Mouse (Mus musculus): Measurements from ENCODE around the gene Xkr7.

Xkr7 gene

DNA sequence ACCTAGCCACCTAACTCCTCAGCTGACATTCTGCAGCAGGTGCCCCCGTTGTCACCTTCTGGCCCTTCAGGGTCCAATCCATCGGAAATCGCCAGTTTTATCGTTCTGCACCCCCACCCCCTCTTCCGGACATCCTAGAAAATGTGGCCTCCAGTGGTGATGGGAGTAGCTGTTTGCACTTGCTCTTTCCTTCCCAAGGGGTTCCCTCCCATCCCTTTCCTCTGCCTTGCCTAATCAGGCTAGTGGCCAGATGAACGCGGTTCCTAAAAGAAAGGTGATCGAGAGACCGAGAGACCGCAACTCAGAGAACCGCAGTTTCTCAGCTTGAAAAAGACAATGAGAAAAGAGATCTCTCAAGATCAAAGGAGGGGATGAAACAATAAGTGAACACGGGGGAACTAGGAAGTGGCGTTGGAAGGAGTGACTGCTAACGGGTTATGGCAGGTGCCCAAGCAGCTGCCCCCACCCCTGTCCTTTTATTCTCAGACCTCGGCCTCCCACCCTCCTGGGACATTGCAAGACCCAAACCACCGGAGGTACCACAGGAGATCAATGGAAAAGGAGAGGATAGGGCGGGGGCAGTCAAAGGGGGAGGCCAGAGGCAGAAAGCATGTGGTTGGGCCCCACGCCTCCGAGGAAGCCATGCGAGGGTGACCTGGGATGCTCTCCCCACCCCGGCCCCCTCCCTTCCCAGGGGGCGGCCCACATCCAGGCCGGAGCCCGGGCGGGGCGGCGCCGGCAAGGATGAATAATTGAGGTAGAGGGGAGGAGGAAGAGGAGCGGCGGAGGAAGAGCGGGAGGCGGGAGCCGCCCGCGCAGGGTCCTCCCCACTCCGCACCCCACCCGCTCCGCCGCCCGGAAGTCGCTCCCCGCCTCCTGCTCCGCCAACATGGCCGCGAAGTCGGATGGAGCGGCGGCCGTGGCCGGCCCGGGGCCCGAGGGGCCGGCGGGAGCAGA, at the start of gene Xkr7:
Gene Xkr7 (plus strand): TSS at position 727 of the 957 bp plus-strand sequence.
- DNase-seq: no peak

DNA sequence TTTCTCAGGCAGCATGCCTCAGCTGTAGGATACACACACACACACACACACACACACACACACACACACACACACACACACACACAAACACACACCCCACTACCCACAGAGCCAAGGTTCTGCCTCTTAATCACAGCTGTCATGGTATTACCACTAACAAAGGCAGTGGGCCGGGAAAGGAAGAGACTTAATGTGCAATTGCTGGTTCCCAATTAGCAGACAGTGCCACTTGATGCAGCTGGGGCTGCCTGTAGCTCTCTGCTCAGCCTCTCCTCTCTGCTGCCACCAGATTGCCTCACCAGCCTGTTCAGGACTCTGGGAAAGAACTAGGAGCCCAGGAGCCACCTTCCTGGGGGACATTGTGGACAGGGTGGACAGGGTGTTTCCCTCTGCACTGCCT, 46.1 kb upstream of the Xkr7 start:
- DNase-seq: no peak

DNA sequence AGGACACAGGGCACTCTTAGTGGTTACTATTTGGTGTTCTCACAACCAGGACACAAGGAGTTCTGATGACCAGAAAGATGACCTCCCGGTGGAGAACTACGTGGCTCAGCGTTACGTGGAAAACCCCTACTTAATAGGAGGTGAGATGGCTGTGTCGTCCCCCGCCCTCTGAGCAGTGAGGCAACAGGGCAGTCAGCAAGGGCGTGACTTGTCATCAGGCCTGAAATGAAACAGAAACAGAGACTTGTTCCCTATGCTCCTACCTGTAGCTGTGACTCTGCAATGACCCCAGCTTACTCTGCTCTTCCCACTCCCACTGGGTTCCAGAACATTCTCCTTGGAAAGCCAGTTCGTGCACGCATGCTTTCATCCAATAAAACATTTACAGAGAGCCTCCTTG, 40.1 kb upstream of the Xkr7 start:
- DNase-seq: no peak

DNA sequence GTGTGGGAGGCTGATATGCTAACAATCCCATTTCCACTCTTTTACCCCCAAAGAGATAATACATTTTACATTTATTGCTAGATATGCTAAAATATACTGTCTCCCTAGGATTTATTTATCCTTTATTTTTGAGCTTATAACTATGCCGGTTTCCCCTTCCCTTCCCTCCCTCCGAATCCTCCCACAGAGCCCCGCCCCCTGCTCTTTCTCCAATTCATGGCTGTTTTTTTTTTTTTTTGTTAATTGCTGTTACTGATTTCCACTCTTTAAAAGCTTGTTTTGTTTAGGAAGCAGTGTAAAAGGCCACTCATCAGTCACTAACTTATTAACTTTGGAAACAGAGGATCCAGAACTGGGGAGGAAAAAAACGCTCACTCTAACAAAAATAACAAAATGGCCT, 34.6 kb upstream of the Xkr7 start:
- DNase-seq: no peak

DNA sequence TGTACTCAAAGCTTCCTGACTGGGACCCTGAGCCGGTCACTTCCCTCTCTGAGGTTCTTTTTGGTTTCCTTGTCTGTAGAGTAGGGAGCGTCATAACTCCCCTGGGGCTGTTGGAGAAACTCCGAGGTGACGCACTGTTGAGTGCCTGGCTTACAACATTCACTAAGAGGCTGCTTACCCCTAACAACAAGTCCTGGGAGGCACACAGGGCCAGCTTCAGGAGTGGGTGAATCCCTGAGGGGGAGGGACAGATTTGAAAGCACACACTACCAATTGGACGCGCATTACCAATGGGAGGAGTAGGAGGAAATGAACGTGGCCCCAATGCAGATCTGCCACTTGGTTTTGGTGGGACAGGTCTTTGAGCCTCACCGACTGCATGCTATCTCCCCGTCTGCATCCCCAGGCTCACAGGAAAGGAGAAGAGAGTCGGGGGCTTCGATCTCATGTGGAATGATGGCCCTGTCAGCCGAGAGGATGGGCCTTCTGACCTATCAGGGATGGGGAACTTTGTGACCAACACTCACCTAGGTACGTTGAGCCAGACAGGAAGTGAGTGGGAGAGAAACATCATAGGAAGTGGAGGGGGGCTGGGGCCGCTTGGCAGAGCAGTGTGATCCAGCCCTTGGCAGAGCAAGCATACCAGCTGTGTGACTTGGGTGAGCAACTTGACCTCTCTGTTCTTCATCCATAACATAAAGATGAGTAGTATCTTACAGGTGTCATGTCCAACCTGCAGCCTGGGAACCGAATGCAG, 29.0 kb upstream of the Xkr7 start:
- no peak for DNase-seq

DNA sequence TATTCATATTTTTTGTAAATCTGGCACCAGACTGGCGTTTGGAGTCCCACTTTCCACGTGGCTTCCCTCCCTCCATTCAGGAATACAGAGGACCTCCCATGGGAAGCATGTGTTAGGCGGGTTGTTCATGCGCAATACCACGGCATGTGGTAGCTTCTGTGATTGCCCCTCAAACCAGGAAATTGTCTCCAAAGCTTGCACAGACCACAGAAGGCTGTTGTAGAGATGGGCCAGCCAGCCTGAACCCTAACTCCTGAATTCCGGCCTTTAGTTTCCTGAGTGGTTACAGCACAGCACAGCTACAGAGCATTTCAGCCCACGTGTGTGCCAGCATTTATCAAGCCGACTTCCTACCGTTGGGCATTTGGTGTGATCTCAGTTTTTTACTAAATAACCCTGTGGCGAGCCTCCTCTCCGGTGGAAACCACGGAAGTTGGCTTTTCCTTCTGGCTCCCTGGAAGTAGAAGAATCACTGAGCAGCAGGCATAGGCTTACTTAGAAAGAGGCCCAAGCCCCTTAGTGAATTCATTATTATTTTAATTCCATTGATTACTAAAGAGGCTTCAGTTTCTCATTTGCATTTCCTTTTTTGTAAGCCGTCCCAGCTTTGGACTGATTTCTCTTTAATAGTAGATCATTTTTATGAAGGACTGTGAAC, 27.8 kb upstream of the Xkr7 start:
- DNase-seq: no peak

DNA sequence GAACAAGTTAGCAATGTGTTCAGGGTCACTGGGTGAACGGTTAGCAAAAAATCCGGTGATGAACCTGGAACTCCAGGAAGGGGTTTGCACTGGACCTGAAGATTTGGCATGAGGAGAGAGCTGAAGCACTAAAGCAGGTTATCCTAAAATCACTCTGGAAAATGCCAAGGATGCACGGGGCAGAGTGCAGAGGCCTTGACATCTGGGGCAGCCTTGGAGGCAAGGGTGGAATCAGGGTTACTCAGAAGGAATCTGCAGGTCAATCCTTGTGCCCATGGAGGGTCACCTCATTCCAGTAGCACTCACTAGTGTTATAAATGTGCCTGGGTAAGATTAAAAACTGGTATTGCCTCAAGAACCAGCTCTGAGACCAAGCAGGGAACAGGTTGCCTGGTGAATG, 25.7 kb upstream of the Xkr7 start:
- no peak for DNase-seq

DNA sequence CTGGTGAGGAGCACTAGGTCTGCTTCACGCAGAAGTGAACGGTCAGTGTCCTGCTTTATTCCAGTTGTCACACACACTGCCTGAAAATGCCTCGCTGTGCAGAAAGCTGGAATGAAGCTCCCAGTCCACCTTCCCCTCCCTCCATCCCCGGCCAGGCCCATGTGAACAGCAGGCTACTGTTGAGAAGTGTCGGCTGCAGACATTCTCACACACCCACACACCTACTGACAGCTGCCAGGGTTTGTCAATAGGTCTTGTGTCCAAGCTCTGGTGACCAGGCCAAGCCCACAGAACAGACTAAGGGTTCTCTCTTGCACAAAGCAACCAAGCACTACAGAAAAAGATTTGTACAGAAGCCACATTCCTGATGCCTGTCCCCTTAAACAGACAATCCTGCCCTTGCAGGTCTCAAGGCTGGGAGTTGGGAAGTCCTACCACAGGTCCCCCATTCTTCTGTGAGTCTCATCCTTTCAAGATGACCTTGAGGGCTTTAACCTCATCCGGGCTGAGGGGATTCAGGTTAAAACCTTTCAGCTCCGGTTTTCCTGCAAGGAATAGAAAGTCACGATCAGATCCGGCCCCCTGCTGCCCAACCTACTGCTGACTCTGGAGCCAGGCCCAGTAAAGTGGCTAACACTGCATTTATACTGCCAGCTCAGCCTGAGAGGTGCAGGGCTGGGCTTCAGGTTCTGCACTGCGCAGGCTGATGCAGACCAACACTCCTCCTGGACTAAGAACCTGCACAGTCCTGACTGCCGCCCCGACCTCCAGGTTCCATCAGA, 22.3 kb upstream of the Xkr7 start:
- no peak for DNase-seq

DNA sequence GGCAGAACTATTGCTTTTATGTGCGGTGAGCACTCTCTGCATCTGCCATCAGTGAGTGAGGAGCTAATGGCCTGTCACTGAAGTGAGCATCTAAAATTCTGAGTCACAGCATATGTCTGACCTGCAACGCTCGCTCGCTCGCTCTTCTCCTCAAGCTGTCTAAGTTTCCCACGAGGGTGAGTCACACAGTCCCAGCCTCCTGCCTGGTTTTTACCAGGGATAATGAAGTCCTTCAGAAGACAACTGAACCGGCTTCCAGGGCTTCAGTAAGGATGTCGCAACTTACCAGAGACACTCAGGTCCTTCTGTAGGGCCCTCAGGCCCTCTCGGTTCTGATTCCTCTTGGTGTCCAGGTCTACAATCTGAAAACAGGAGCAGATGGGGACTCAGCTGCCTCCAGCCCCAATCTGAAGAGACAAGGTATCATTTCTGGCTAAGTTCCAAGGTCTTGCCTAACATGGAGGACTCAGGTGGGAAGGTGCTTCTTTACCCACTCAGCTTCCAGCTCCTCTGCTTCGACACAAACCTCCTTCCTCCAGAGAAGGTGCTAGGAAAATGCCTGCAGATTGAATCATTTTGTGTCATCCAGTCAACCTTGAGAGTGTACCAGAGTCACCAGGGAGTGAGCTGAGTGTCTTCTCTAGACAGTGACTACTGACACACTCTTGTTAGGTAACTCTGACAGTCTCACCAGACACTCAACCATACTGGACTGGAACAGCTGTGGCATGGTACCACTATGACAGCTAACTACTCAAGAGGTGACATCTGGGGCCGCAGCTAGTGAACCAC, 17.7 kb upstream of the Xkr7 start:
- no peak for DNase-seq

DNA sequence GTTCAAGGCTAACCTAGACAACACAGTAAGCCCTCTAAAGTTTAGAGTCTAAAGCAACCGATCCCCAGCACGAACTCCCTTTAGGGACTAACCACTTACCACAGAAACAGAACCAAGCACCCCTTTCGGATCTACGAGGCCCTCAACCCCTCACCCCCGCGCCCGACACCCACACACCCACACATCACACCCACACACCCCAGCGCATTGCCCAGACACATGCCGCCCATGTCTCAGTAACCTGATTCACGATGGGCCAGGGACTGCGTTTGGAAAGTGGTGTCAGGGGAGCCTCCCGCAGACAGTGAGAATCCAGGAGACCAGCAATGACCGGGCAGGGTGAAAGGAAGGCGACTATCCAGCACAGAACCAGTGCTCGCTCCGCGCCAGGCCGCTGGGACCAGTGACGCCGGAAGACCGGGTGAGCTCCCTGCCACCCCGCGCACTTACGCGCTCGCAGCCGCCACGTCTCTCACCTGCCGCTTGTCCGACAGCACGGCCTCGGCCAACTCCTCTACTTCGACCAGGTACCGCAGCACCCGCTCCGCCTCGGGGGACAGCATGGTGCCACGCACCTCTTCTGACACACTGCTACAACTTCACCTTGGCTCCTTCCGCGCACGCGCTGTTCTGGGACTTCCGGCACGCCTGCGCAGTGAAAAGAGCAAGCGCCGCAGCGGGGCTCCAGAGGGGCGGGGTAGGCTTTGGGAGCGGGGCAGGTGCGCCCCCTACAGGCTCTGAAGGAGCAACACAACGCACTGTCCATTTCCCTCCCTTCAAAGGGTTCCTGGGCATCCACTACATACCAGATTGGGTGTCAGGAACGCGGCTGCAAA, 16.7 kb upstream of the Xkr7 start, which contains the start of gene Pdrg1:
Gene Pdrg1 (minus strand): TSS at position 670 of the 836 bp plus-strand sequence.
- DNase-seq: peak; percentile 85 to 86

DNA sequence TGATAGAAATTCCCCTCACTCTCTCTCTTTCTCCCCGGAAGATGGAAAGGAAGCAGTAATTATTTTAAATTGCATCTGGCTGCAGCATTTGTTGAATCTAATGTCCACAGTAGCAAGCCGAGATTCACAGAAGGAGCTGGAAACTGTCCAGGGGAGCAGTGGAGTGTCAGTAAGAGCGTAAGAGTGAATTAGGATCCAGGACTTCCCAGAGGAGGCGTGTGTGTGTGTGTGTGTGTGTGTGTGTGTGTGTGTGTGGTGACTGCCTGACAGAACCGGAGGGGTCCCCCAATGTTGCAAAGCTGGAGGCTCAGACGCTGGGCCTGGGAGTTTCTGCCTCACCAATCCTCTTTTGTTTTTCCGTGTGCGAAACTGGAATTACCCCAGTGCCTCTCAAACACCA, 15.8 kb upstream of the Xkr7 start:
- no peak for DNase-seq

DNA sequence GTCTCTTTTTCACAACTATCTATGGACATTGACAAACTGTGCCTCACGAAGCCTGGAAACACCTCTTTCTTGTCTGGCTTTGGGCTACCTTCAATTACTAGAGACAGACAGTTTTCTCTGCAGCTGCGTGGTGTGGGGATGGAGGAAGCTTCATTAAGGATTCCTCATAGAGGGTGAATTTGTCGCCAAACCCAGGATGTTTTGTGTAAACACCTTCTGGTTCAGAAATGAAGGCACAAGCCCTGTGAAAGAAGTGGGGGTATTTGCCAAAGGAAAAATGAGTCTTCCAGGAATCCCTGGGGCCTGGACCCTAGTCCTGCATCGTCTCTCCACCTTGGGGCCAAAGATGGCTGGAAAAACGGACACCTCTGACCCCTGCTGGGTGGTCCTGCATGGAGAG, 14.9 kb upstream of the Xkr7 start:
- no peak for DNase-seq

DNA sequence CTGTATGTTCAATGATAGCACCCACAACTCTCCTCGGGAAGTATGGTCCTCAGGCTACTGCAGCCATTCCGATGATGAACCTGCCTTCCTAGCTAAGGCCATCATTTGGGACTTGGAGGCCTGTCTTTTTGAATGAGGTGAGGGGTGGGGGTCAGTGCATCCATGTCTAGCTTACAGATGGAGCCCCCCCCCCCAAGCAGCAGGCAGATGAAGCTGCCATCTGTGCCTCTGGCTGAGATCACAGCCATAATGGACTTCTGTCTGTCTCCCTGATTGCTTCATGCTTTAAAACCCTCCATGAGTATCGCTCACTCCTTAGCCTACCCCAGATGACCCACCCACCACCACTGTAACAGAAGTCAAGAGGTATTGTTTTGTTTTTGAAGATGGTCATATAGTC, 12.3 kb upstream of the Xkr7 start:
- DNase-seq: no peak

DNA sequence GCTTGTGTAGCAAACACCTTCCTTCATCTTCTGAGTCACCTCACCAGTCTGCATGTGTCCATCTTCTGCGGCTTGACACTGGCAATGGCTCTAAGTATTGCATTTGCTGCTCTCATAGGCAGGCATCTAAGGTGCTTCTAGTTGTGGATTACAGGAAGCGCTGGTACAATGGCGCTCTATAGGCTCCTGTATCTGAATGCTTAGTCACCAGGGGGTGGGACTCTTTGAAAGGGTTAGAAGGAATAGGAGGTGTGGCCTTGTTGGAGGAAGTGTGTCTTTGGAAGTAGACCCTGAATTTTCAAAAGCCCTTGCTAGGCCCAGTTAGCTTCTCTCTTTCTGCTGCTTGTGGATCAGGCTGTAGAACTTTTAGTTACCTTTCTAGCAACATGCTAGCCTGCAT, 10.5 kb upstream of the Xkr7 start:
- no peak for DNase-seq

DNA sequence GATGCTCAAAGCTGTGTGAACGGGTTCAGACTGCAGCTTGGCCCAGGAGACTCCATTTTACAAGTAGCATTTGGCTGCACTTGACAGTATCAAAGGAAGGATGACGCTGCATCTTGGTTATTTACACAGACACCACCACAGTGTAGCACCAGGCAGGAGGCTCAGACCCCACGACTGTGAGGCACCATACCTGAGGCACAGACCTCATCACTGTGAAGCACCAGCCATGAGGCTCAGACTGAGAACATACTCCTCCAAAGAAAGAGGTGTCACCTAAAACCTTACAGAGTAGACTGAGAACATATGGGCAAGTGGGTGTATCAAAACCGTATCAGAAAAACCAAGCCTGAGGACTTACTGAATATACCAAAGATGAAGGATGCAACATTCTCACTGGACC, 8.8 kb upstream of the Xkr7 start:
- no peak for DNase-seq

DNA sequence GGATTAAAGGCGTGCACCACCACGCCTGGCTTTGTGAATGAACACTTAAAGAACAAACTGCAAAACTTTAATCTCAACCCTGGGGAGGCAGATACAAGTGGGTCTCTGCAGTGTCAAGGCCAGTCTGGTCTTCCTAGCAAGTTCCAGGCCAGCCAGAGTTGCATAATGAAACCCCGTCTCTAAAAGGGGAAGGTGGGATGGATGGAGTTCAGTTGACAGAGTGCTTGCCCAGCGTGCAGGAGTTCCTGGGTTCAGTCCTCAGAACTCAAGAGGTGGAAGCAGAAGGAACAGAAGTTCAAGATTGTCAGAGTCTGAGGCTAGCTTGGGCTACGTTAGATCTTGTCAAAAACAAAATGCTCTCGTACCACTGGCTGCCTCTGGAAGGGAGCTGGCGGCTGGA, 5.6 kb upstream of the Xkr7 start:
- no peak for DNase-seq

DNA sequence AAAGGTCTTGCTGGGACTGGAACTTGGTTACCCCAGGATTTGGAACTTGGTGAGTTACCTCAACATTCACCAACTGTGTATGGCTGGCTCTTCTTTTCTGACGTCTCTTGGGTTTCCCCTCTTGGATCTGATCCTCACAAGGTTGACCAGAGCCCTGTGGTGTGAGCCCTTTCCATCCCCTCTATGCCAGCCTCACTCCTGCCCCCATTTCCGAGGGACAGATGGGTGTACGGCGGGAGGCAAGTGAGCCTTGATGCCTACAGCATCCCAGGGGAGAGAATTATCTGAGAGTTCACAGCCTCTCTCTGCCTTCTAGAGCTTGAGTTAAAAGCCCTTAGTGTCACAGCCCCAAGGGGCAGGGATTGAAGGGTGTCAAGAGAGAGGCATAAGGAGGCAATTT, 4.2 kb upstream of the Xkr7 start:
- no peak for DNase-seq

DNA sequence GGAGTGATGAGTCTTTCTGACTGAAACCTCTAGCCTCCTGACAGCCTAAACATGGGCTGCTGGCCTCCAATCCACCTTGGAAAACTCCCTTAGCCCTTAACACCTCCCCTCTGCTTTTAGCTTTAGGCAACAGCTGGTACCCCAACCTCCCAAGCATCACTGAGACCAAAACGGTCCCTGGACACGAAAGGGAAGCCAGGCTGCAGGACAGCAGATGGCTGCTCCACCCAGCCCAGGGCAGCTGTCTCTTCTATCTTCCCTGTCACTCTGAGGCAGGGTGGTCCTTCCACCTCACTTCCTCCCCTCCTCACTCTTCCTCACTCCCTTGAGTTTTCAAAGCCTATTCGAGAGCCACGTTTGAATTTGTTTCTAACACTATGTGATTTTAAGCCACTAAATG, 1.2 kb upstream of the Xkr7 start:
- DNase-seq: no peak

DNA sequence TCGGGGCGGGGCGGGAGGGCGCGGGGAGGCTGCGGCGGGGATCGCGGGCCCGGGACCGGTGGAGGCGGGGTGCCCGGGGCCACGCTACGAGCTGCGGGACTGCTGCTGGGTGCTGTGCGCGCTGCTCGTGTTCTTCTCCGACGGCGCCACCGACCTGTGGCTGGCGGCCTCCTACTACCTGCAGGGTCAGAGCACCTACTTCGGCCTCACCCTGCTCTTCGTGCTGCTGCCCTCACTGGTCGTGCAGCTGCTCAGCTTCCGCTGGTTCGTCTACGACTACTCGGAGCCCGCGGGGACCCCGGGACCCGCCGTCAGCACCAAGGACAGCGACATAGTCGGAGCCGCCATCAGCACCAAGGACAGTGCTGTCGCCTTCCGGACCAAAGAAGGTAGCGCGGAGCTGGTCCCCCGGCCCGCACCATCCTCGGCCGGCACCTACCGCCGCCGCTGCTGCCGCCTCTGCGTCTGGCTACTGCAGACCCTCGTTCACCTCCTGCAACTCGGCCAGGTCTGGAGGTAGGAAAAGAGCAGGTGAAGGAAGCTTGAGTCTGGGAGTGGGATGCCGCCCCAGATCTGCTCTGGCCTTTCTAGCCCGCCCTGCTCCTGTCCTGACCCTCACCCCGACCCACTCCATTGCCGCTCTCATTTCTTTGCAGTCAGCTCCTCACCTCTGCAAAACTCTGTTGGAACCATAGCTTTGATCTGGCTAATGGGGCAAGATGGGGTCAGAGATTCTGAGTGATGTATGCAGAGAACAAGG, 611 bp downstream of the Xkr7 start:
- peak; percentile 67 to 72 for DNase-seq

DNA sequence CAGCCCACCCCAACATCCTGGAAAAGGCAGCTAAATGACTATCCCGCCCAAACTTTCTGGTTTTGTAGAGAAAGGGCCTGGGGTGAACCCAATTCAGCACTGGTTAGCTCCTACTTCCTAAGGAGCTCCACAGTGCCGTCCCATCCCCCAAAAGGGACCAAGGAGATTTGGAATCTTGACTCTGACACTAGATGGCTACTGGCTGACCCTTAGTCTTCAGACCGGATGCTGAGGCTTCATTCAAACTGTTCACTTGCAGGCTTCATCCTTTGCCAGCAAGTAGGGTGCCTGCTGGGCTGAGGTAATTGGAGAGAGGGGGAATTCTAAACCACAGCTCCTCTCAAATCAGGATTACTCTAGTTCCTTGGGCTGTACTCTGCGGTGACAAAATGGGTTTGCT, 1.3 kb downstream of the Xkr7 start:
- DNase-seq: no peak
